Mouse (Mus musculus): ENCODE data around the gene Tes. TPM values are rescaled to one million over a fixed set of nuclear protein-coding genes. Genes with fewer than 3 reads are reported as not detected.

Tes gene
- polyA plus RNA-seq, 1 experiment from 2014 or later, result 21.7 TPM

Other genes with a start within 250 kb of the Tes start
- 0.25 and 0.37 TPM in 2 replicates for gene Tfec, start 166.7 kb upstream of the Tes start, polyA plus RNA-seq (2014; fragmentation: Nextera tagmentation; extraction: Ambion mirVana)
- gene Cav2, start 216.0 kb downstream of the Tes start, polyA plus RNA-seq (2014; fragmentation: Nextera tagmentation; extraction: Ambion mirVana), result 13.7 and 15.9 TPM in 2 replicates
- 69.2 and 81.5 TPM in 2 replicates for gene Cav1, start 241.2 kb downstream of the Tes start, polyA plus RNA-seq (2014; fragmentation: Nextera tagmentation; extraction: Ambion mirVana)